Mouse (Mus musculus): ENCODE data around the gene Bmp7.

Gene Bmp7

DNA sequence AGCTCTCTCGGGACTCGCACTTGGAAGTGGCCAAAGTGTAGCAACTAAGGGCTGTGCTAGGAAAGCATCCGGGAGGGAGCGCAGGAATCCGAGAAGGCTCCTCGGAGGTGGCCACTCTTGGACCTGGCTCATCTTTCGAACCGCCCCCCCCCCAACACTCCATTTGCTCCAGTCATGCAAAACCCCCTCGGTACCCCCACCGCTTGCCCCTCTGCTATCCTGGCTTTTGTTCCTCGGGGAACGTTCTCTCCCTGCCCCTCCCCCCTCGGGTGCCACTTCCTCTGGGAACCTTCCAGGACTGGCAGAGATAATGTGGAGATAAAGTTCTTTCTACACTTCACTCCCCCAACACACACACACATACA, 660 bp upstream of the Bmp7 start:
- DNase-seq: no peak

- DNase-seq: no peak
Measured at GRCm38 (mm10) chr2:172939639-172940002, 500 bp downstream of the Bmp7 start.

DNA sequence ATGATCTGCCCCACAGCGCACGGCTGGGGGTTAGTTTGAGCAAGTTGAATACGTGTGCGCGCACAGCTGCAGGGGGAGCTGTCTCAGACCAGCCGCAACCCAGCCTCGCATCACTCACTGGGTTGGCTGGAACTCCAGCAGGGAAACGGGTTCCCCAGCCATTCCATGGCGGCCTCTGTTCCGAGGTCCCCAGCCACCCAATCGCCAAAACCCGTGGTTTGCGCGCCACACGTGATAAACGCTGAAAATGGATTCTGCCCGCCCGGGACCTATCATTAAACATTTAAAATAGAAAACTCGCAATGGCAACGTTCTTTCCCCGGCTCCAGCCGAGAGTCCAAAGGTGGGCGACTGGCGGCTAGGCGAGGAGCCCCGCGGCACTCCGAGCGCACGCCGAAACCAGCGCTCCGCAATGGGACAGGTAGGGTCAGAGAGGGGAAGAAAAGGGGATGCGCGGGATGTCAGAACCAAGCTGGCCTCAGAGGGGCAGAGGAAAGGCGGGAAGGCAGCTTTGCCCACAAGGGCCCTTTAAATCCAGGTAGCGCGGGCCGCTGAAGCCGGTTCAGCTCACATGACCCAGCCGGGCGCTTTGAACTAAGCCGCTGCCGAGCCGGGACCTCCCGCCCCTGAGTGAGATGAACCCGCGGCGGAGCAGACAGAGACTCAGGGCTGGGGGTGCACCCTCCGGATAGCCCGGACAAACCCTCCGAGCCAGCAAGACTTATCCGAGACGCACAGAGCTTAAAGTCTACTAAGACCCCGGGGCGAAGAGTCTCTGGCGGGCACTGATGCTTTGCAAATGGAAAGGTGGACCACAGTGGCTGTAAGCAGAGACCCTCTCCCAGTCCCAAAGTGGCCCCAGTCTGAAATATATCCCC, 1.1 kb downstream of the Bmp7 start:
- DNase-seq: peak; percentile 48

GRCm38 (mm10) chr2:172937326-172938190, 2.6 kb downstream of the Bmp7 start:
- DNase-seq: no peak

DNA sequence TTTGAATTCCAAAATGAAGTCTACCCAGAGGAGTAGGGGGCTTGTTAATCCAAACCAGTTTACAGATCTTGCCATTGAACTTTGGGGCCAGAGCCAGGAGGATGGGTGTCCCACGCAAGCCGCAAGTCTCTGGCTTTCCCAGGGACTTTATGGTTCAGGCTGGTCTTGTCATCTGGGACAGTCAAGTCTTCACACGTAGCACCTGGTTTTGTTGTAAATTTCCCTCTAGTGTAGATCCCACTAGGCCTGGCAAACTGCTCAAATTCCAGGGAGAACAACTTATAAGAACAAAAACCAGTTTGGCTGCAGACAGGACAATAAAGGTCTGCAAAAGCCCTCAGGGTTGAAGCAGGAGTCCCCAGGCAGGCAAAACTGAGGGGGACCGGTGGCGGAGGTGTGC, 3.3 kb downstream of the Bmp7 start:
- no peak for DNase-seq

GRCm38 (mm10) chr2:172935776-172936562, 4.2 kb downstream of the Bmp7 start:
- no peak for DNase-seq

GRCm38 (mm10) chr2:172934891-172935740, 5.0 kb downstream of the Bmp7 start:
- no peak for DNase-seq

GRCm38 (mm10) chr2:172934420-172934788, 5.7 kb downstream of the Bmp7 start:
- no peak for DNase-seq

GRCm38 (mm10) chr2:172933631-172934419, 6.3 kb downstream of the Bmp7 start:
- peak; percentile 33 for DNase-seq

- DNase-seq: no peak
Measured at GRCm38 (mm10) chr2:172931137-172931898, 8.8 kb downstream of the Bmp7 start.

DNA sequence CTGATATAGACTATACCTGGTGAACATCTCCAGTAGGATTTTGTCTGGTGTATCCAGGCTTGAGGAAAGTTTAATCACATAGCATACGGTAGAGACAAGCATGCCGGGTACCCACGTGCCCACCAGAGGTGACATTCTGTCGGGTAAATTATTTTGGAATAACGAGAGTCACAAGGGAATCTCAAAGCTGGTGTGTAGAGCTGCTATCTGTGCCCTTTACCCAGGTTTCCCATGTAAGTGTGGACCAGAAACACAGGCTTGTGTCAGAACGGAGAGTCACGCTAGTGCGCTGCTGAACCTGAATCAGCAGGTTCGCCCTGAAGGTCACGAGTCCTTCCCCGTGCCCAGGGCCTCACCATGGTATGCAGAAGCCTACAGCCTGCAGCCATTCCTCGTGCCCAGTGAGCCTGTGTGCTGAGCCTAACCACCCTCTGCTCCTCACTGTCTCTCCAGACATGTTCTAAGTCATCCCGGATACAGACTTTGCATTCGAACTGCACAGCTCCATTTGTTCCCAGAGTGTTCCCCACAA, 10.2 kb downstream of the Bmp7 start:
- DNase-seq: no peak

GRCm38 (mm10) chr2:172927643-172928042, 12.5 kb downstream of the Bmp7 start:
- DNase-seq: no peak

DNA sequence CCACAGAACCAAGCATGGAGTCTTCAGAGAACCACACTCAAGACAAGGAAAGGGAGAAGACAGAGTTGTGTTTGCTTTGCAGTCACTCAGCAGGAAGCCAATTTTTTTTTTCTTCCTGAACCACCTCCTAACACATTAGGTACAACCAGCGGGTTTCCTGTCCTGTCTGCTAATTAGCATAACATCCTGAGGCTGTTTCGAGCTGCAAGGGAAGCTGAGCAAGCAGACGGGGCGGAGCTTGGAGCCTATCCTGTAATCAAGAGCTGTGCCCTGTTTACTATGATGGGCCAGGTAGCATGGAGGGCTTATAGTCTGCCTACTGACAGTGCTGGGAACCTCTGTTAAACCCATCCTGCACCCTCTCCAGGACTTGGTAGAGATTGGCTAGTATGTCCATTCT, 13.8 kb downstream of the Bmp7 start:
- DNase-seq: no peak

- no peak for DNase-seq
Measured at GRCm38 (mm10) chr2:172924961-172925360, 15.2 kb downstream of the Bmp7 start.

GRCm38 (mm10) chr2:172923198-172923597, 16.9 kb downstream of the Bmp7 start:
- DNase-seq: no peak

GRCm38 (mm10) chr2:172922597-172922996, 17.5 kb downstream of the Bmp7 start:
- DNase-seq: no peak

DNA sequence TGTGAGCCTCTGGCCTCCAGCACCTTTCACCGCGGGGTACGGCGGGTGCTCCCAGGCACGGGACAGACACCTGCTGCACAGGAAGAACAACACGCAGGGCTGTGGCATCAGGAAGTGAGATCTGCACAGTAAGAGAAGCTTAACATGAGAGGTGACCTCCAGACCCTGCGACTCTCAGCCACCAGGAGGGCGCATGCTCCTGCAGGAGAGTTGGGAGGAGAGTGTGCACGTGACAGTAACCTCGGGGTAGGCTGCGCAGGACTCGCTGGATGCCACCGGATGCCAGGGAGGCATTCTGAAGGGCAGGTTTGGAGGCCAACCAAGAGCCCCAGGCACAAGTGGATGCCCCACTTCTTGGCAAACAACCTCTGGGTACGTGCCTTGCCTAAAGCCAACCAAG, 26.1 kb downstream of the Bmp7 start:
- no peak for DNase-seq

- DNase-seq: no peak
Measured at GRCm38 (mm10) chr2:172911715-172912114, 28.4 kb downstream of the Bmp7 start.

DNA sequence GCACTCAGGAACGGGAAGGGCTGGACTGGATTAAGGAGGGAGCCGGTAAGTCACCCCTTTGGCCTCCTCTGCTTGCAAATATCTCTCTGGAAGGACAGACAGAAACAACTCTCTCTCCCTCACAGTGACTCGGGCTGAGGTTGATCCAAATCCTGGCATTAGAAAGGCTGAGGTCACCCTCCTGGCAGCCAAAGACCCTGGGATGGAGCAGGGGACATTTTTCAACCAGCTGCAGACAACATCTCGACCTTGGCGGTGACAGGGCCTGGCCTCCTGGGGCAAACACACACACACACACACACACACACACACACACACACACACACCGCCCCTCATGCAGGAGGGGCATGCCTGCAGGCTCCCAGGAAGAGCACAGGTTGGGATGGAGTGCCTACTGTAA, 29.0 kb downstream of the Bmp7 start:
- DNase-seq: no peak

DNA sequence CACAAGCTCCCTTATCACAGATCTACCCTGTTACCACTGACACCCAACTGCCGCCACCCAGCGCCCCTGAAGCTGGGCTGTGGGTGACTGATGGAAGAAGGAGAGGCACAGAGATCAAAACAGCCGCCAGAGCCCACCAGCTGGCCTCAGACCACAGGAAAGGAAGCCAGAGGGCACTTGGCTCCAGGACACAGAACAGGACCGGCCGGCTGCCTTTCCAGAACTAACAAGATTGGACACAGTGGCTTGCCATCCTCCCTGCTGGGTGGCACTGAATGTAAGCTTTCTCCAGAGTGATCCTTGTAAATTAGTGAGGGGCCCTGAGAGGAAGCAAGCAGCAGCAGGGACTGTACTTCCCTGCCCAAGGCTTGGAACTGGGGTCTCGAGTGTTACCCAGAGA, 30.7 kb downstream of the Bmp7 start:
- DNase-seq: no peak
